Mouse (Mus musculus): Measurements from ENCODE around the gene Cd44.

- TF ChIP-seq CTCF (IDR thresholded peaks at IDR 0.05; ENCODE audit: low read depth) (no peak), EP300 (IDR thresholded peaks at IDR 0.05; ENCODE audit: low read depth) (no peak)
Measured at GRCm38 (mm10) chr2:102807633-102808032, 93.8 kb downstream of the Cd44 start.

Measured in liver, postnatal 0 days (tissue).